Mouse (Mus musculus) kidney, embryonic 14.5 days (tissue): Measurements from ENCODE around the gene Adamtsl1. TPM values are rescaled to one million over a fixed set of nuclear protein-coding genes. Genes with fewer than 3 reads are reported as not detected.

Source experiments
- ATAC-seq: fragments of 200-750 bp; cut with Nextera tagmentation; 2 replicates; pipeline ENCODE4 v1.8.0; 2017; ENCODE audit warnings: moderate number of reproducible peaks, mild to moderate bottlenecking, moderate TSS enrichment, moderate library complexity; ENCODE audit not compliant: low FRiP score, low TSS enrichment
- H3K27ac ChIP-seq: fragments of 300-500 bp; sonication (generic); 2 replicates; pipeline ENCODE4 v1.5.1; 2014; ENCODE audit warnings: low read depth, mild to moderate bottlenecking, low read length, moderate library complexity, mixed read lengths
- H3K27me3 ChIP-seq: fragments of 300-500 bp; sonication (generic); 2 replicates; pipeline ENCODE4 v1.6.1; 2014; ENCODE audit warnings: mild to moderate bottlenecking, low read length; ENCODE audit not compliant: control insufficient read depth, insufficient read depth
- H3K36me3 ChIP-seq: fragments of 300-500 bp; sonication (generic); 2 replicates; pipeline ENCODE4 v1.6.1; 2014; ENCODE audit warnings: low read length, mixed read lengths; ENCODE audit not compliant: control insufficient read depth, insufficient read depth
- H3K4me1 ChIP-seq: fragments of 300-500 bp; sonication (generic); 2 replicates; pipeline ENCODE4 v1.6.1; 2014; ENCODE audit warnings: low read length, mixed read lengths; ENCODE audit not compliant: control insufficient read depth, insufficient read depth
- H3K4me2 ChIP-seq: fragments of 300-500 bp; sonication (generic); replicated peaks from 2 replicates; pipeline ENCODE4 v1.6.1; 2014; ENCODE audit warnings: low read depth, mild to moderate bottlenecking, low read length
- H3K4me3 ChIP-seq: fragments of 300-500 bp; sonication (generic); 2 replicates; pipeline ENCODE4 v1.5.1; 2014; ENCODE audit warnings: mild to moderate bottlenecking, low read length
- H3K9ac ChIP-seq: fragments of 300-500 bp; sonication (generic); 2 replicates; pipeline ENCODE4 v1.6.1; 2014; ENCODE audit warnings: low read depth, mild to moderate bottlenecking, low read length, moderate library complexity
- H3K9me3 ChIP-seq: fragments of 300-500 bp; sonication (generic); 2 replicates; pipeline ENCODE4 v1.6.1; 2016; ENCODE audit warnings: low read length; ENCODE audit not compliant: control insufficient read depth
- WGBS: fragments of 180-500 bp; shearing (Covaris S2); extraction: QIAGEN DNeasy Blood & Tissue Kit; methylation state at CpG from one replicate; pipeline ENCODE4 v1.1.7; 2014; 5-methylcytosine and 5-hydroxymethylcytosine counted together
- polyA plus RNA-seq: library from polyadenylated mRNA; unstranded; fragments of >200 nt; fragmentation: Nextera tagmentation; extraction: Ambion mirVana; gene quantifications from 2 replicates; pipeline ENCODE4 v1.2.1, GENCODE M21; 2014

The Adamtsl1 gene
- polyA plus RNA-seq, 1 experiment from 2014 or later: 15.6 TPM

DNA sequence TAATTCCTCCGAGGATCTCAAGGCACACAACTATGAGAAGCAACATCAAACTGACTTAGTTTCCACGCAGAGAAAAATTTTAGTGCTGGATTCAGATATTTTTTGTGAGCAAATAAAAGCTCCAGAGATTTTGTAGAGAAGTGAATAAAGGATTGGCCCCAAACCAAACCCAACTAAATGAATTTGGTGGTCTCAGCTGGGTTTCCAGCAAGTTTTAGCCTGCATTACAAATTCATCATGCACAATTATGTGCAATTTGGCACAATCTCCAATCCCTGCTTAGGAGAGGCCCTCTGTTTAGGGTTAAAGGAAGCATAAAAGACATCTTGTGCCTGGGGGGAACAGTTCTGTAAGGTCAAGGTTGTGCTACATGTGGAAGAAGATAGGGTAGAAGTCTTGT lies 427.9 kb downstream of the Adamtsl1 start:
- ATAC-seq: no peak
- no peaks in the 10 kb centered on the region for H3K4me1 ChIP-seq
- H3K4me3 ChIP-seq: no peak overlapping the region
- no peaks in the 10 kb centered on the region for H3K36me3 ChIP-seq
- 91% methylated on average over 2 of the region's 2 CpGs for WGBS
- no peaks in the 10 kb centered on the region for H3K27me3 ChIP-seq
- no peak overlapping the region for H3K9ac ChIP-seq
- no peaks in the 10 kb centered on the region for H3K9me3 ChIP-seq
- H3K27ac ChIP-seq: no peak overlapping the region
- no peak overlapping the region for H3K4me2 ChIP-seq

GRCm38 (mm10) chr4:85953590-85953989 lies 439.6 kb downstream of the Adamtsl1 start:
- ATAC-seq: no peak
- Histone ChIP-seq H3K4me3 (no peak overlapping the region), H3K4me1 (no peaks in the 10 kb centered on the region), H3K9me3 (no peaks in the 10 kb centered on the region), H3K9ac (no peak overlapping the region), H3K27ac (no peak overlapping the region), H3K27me3 (no peaks in the 10 kb centered on the region), H3K36me3 (no peaks in the 10 kb centered on the region), H3K4me2 (no peak overlapping the region)
- WGBS: 77% methylated on average over 4 of the region's 4 CpGs

DNA sequence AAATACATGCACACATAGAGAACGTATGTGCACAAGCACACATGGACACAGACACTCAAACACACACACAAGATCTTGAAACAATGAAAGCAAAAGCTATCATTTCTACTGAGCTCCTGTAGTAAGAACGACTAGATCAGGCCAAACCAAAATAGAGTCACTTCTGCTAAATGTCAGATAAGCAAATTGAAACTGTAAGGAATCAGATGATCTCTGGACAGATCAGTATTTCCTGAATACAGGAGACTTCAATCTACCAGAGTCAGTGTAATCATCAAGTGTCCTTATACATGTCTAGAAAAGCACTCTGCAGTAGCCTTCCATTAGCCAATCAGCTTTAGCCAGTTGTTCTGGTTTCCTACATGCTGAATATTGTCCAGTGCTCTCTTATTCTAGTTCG lies 441.4 kb downstream of the Adamtsl1 start:
- Histone ChIP-seq H3K4me2 (no peak overlapping the region), H3K36me3 (no peaks in the 10 kb centered on the region), H3K4me1 (no peaks in the 10 kb centered on the region), H3K27me3 (no peaks in the 10 kb centered on the region), H3K9me3 (no peaks in the 10 kb centered on the region), H3K27ac (no peak overlapping the region), H3K9ac (no peak overlapping the region), H3K4me3 (no peak overlapping the region)
- WGBS: 85% methylated on average over 3 of the region's 3 CpGs
- no peak for ATAC-seq

GRCm38 (mm10) chr4:85957266-85957665 lies 443.3 kb downstream of the Adamtsl1 start:
- WGBS: 77% methylated on average over 4 of the region's 4 CpGs
- Histone ChIP-seq H3K36me3 (no peaks in the 10 kb centered on the region), H3K9ac (no peak overlapping the region), H3K4me2 (no peak overlapping the region), H3K27ac (no peak overlapping the region), H3K4me3 (no peak overlapping the region), H3K27me3 (no peaks in the 10 kb centered on the region), H3K4me1 (no peaks in the 10 kb centered on the region), H3K9me3 (no peaks in the 10 kb centered on the region)
- ATAC-seq: no peak

- Histone ChIP-seq H3K9me3 (no peaks in the 10 kb centered on the region), H3K27me3 (no peaks in the 10 kb centered on the region), H3K36me3 (no peaks in the 10 kb centered on the region), H3K9ac (no peak overlapping the region), H3K4me2 (no peak overlapping the region), H3K27ac (no peak overlapping the region), H3K4me3 (no peak overlapping the region), H3K4me1 (no peaks in the 10 kb centered on the region)
- WGBS: 59% methylated on average over 1 of the region's 1 CpGs
- no peak for ATAC-seq
Measured at GRCm38 (mm10) chr4:85957879-85958278, 443.9 kb downstream of the Adamtsl1 start.

- Histone ChIP-seq H3K36me3 (no peaks in the 10 kb centered on the region), H3K9me3 (no peaks in the 10 kb centered on the region), H3K27me3 (no peaks in the 10 kb centered on the region), H3K4me2 (no peak overlapping the region), H3K9ac (no peak overlapping the region), H3K4me1 (no peaks in the 10 kb centered on the region), H3K4me3 (no peak overlapping the region), H3K27ac (no peak overlapping the region)
- ATAC-seq: no peak
- WGBS: 62% methylated on average over 2 of the region's 2 CpGs
Measured at GRCm38 (mm10) chr4:85959019-85959418, 445.0 kb downstream of the Adamtsl1 start.

- H3K4me1 ChIP-seq: no peaks in the 10 kb centered on the region
- H3K4me3 ChIP-seq: no peak overlapping the region
- ATAC-seq: no peak
- no peak overlapping the region for H3K9ac ChIP-seq
- no peaks in the 10 kb centered on the region for H3K27me3 ChIP-seq
- H3K36me3 ChIP-seq: no peaks in the 10 kb centered on the region
- no peak overlapping the region for H3K4me2 ChIP-seq
- no peak overlapping the region for H3K27ac ChIP-seq
- no peaks in the 10 kb centered on the region for H3K9me3 ChIP-seq
- WGBS: 82% methylated on average over 3 of the region's 3 CpGs
Measured at GRCm38 (mm10) chr4:85976188-85976587, 462.2 kb downstream of the Adamtsl1 start.

GRCm38 (mm10) chr4:85979206-85979605 lies 465.2 kb downstream of the Adamtsl1 start:
- Histone ChIP-seq H3K27me3 (no peaks in the 10 kb centered on the region), H3K36me3 (no peaks in the 10 kb centered on the region), H3K9me3 (no peaks in the 10 kb centered on the region), H3K9ac (no peak overlapping the region), H3K4me1 (no peaks in the 10 kb centered on the region), H3K4me3 (no peak overlapping the region), H3K4me2 (no peak overlapping the region), H3K27ac (no peak overlapping the region)
- ATAC-seq: no peak
- WGBS: 49% methylated on average over 10 of the region's 10 CpGs

DNA sequence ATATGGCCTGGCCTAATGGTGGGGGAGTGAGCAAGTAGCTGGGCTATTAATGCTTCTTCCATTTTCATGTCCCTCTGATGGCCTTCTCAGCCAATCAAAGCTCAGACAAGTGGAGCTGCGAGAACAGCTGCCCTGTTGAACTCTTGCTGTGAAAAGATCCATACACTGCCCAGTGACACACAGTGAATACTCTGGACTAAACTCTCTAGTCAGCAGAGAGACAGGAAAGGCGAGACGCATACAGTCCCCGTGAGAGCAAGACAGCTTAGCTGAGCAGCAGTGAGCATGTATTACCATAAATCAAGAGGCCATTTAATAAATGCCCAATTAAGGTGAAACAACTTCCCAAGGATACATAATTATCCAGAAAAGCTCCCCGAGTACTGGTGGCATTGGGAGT lies 492.6 kb downstream of the Adamtsl1 start:
- ATAC-seq: no peak
- WGBS: 50% methylated on average over 5 of the region's 5 CpGs

DNA sequence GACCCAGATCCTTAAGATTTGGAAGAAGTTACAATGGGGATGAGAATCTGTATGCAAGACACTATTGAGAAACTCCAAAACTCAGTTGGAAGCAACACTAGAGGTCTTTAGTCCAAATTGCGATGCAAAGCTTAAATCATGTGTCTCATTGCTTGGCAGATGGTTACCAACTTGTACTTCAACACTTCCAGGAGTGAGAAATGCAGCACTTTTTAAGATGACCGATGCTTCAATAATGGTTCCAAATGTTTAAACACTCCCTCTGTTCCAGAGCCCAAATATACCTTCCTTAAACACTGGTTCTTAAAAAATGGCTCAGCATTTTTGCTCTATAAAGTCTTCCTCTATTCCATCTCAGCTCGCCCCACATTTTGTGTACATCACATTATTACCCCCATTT lies 499.7 kb downstream of the Adamtsl1 start:
- no peak for ATAC-seq
- Histone ChIP-seq H3K27me3 (no peaks in the 10 kb centered on the region), H3K36me3 (no peaks in the 10 kb centered on the region), H3K27ac (no peak overlapping the region), H3K9me3 (no peaks in the 10 kb centered on the region), H3K4me2 (no peak overlapping the region), H3K4me1 (no peaks in the 10 kb centered on the region), H3K4me3 (no peak overlapping the region), H3K9ac (no peak overlapping the region)
- WGBS: 89% methylated on average over 3 of the region's 3 CpGs

More for the DNA sequence above, 492.6 kb downstream of the Adamtsl1 start:
- H3K9me3 ChIP-seq: no peaks in the 10 kb centered on the region
- H3K4me1 ChIP-seq: no peaks in the 10 kb centered on the region
- H3K27ac ChIP-seq: no peak overlapping the region
- H3K36me3 ChIP-seq: no peaks in the 10 kb centered on the region
- H3K27me3 ChIP-seq: no peaks in the 10 kb centered on the region
- no peak overlapping the region for H3K4me2 ChIP-seq
- no peak overlapping the region for H3K9ac ChIP-seq
- H3K4me3 ChIP-seq: no peak overlapping the region
